Mouse (Mus musculus): ENCODE data around the gene Tekt5. TPM values are rescaled to one million over a fixed set of nuclear protein-coding genes. Genes with fewer than 3 reads are reported as not detected.

The Tekt5 gene
- total and polyA plus RNA-seq, 2 experiments = 0.07 to 0.09 TPM

DNA sequence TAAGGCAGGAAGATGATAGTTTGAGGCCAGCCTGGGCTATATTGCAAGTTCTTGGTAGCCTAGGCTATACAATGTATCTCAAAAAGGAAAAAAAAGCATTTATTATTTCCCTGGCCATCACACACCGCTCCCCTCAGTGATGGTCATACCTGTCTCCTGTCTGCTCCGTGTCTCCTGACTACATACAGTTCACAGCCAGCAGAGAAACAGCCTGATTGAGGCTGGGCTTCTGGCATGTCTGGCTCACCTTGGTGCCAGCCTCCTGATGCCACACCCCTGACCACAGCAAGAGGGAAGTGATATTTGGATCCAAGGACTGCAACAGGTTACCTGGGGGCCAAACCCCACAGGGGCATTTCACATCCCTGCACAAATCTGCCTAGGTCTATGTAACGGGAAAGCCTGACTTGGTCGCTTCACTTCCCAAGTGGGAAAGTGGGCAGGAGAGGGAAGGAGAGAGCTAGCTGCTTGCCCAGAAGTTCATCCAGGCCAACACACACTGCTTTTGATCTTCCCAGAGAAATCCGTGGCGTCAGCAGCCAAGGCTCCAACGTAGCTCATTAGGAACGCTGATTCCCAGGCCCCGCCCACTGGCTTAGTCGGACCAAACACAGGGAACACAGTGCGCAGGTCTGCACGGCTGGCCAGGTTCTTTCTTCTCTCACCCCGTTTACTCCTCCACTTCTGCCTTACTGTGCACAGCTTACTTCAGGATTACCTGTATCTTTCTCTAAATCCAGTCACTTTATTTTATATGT, 20.9 kb downstream of the Tekt5 start:
- Histone ChIP-seq H3K36me3 (ENCODE audit: control insufficient read depth, insufficient read depth, low read length) (no peaks in the 10 kb centered on the region), H3K4me3 (ENCODE audit: insufficient read depth, low read depth, low read length) (no peak overlapping the region), H3K79me2 (ENCODE audit: control insufficient read depth, insufficient read depth, low read length) (no peaks in the 10 kb centered on the region), H3K27me3 (ENCODE audit: control insufficient read depth, insufficient read depth, low read length) (no peaks in the 10 kb centered on the region), H3K9ac (ENCODE audit: low read depth, low read length) (no peak overlapping the region), H3K4me1 (ENCODE audit: control insufficient read depth, insufficient read depth, low read length) (no peaks in the 10 kb centered on the region), H3K27ac (replicated peaks; ENCODE audit: insufficient read depth, low read depth, low read length) (no peak overlapping the region)
- TF ChIP-seq CTCF (IDR thresholded peaks at IDR 0.05; ENCODE audit: low read depth, low read length) (no peak), POLR2A (IDR thresholded peaks at IDR 0.05; ENCODE audit: extremely low read depth, insufficient read depth, low read length) (no peak)
- 29% methylated on average over 13 of the region's 13 CpGs for WGBS
- DNase-seq (ENCODE audit: extremely low read depth, low read depth, low spot score) = peak; percentile 65

DNA sequence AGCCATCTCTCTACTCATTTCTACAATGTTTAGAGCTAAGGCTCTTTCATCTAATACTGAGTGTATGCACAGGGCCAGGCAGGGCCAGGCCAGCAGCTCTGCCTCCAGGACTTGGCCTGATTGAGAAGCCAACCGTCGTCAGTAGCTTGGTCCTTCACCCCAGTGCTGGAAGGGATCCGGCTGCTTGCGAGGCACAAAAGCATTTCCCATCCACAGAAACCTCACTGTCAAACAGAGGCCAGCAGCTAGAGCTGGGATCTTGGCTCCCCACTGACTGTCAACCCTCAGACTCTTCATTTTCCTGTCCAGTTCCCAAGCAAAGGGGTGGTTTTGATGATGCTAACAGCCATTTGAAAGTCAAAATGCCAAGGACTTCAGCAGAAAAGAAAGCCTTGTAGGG, 22.9 kb downstream of the Tekt5 start:
- no peaks in the 10 kb centered on the region for H3K36me3 ChIP-seq (ENCODE audit: control insufficient read depth, insufficient read depth, low read length)
- no peak for DNase-seq (ENCODE audit: extremely low read depth, low read depth, low spot score)
- H3K9ac ChIP-seq (ENCODE audit: low read depth, low read length) = no peak overlapping the region
- H3K27ac ChIP-seq (replicated peaks; ENCODE audit: insufficient read depth, low read depth, low read length) = no peak overlapping the region
- TF ChIP-seq POLR2A (IDR thresholded peaks at IDR 0.05; ENCODE audit: extremely low read depth, insufficient read depth, low read length) = no peak
- TF ChIP-seq CTCF (IDR thresholded peaks at IDR 0.05; ENCODE audit: low read depth, low read length) = no peak
- no peaks in the 10 kb centered on the region for H3K4me1 ChIP-seq (ENCODE audit: control insufficient read depth, insufficient read depth, low read length)
- no peaks in the 10 kb centered on the region for H3K27me3 ChIP-seq (ENCODE audit: control insufficient read depth, insufficient read depth, low read length)
- no peaks in the 10 kb centered on the region for H3K79me2 ChIP-seq (ENCODE audit: control insufficient read depth, insufficient read depth, low read length)
- H3K4me3 ChIP-seq (ENCODE audit: insufficient read depth, low read depth, low read length) = no peak overlapping the region
- 83% methylated on average over 4 of the region's 4 CpGs for WGBS

- TF ChIP-seq POLR2A (IDR thresholded peaks at IDR 0.05; ENCODE audit: extremely low read depth, insufficient read depth, low read length) (no peak), CTCF (IDR thresholded peaks at IDR 0.05; ENCODE audit: low read depth, low read length) (no peak)
- 89% methylated on average over 1 of the region's 1 CpGs for WGBS
- no peak for DNase-seq (ENCODE audit: extremely low read depth, low read depth, low spot score)
- no peaks in the 10 kb centered on the region for H3K4me1 ChIP-seq (ENCODE audit: control insufficient read depth, insufficient read depth, low read length)
- no peak overlapping the region for H3K27ac ChIP-seq (replicated peaks; ENCODE audit: insufficient read depth, low read depth, low read length)
- no peaks in the 10 kb centered on the region for H3K27me3 ChIP-seq (ENCODE audit: control insufficient read depth, insufficient read depth, low read length)
- H3K36me3 ChIP-seq (ENCODE audit: control insufficient read depth, insufficient read depth, low read length) = no peaks in the 10 kb centered on the region
- no peaks in the 10 kb centered on the region for H3K79me2 ChIP-seq (ENCODE audit: control insufficient read depth, insufficient read depth, low read length)
- H3K4me3 ChIP-seq (ENCODE audit: insufficient read depth, low read depth, low read length) = no peak overlapping the region
- no peak overlapping the region for H3K9ac ChIP-seq (ENCODE audit: low read depth, low read length)
Observed at GRCm38 (mm10) chr16:10369996-10370395, 25.3 kb downstream of the Tekt5 start.

- no peaks in the 10 kb centered on the region for H3K36me3 ChIP-seq (ENCODE audit: control insufficient read depth, insufficient read depth, low read length)
- no peak for TF ChIP-seq CTCF (IDR thresholded peaks at IDR 0.05; ENCODE audit: low read depth, low read length)
- no peak for TF ChIP-seq POLR2A (IDR thresholded peaks at IDR 0.05; ENCODE audit: extremely low read depth, insufficient read depth, low read length)
- no peak overlapping the region for H3K27ac ChIP-seq (replicated peaks; ENCODE audit: insufficient read depth, low read depth, low read length)
- 86% methylated on average over 3 of the region's 3 CpGs for WGBS
- no peaks in the 10 kb centered on the region for H3K27me3 ChIP-seq (ENCODE audit: control insufficient read depth, insufficient read depth, low read length)
- no peak overlapping the region for H3K4me3 ChIP-seq (ENCODE audit: insufficient read depth, low read depth, low read length)
- H3K4me1 ChIP-seq (ENCODE audit: control insufficient read depth, insufficient read depth, low read length) = no peaks in the 10 kb centered on the region
- no peaks in the 10 kb centered on the region for H3K79me2 ChIP-seq (ENCODE audit: control insufficient read depth, insufficient read depth, low read length)
- no peak overlapping the region for H3K9ac ChIP-seq (ENCODE audit: low read depth, low read length)
- no peak for DNase-seq (ENCODE audit: extremely low read depth, low read depth, low spot score)
Observed at GRCm38 (mm10) chr16:10369468-10369934, 25.8 kb downstream of the Tekt5 start.

- Histone ChIP-seq H3K9ac (ENCODE audit: low read depth, low read length) (no peak overlapping the region), H3K27ac (replicated peaks; ENCODE audit: insufficient read depth, low read depth, low read length) (no peak overlapping the region), H3K79me2 (ENCODE audit: control insufficient read depth, insufficient read depth, low read length) (no peaks in the 10 kb centered on the region), H3K4me1 (ENCODE audit: control insufficient read depth, insufficient read depth, low read length) (no peaks in the 10 kb centered on the region), H3K4me3 (ENCODE audit: insufficient read depth, low read depth, low read length) (no peak overlapping the region), H3K27me3 (ENCODE audit: control insufficient read depth, insufficient read depth, low read length) (no peaks in the 10 kb centered on the region), H3K36me3 (ENCODE audit: control insufficient read depth, insufficient read depth, low read length) (no peaks in the 10 kb centered on the region)
- 74% methylated on average over 14 of the region's 14 CpGs for WGBS
- DNase-seq (ENCODE audit: extremely low read depth, low read depth, low spot score) = peak; percentile 67
- TF ChIP-seq CTCF (IDR thresholded peaks at IDR 0.05; ENCODE audit: low read depth, low read length) = no peak
- TF ChIP-seq POLR2A (IDR thresholded peaks at IDR 0.05; ENCODE audit: extremely low read depth, insufficient read depth, low read length) = no peak
Observed at GRCm38 (mm10) chr16:10366240-10367217, 28.8 kb downstream of the Tekt5 start.
